Mouse (Mus musculus) cerebellum, adult 9-11 months (tissue): ENCODE data around the gene B3galt2.
A peak's percentile ranks its signal among the peaks of the same experiment; 100 is the strongest.
"Not testable (repeated sequence)": the region's sequence is repeated elsewhere in the genome, so short reads cannot be mapped to it uniquely, and the experiment has no call there.

ENCODE experiments used
- DNase-seq: peaks from one replicate; pipeline ENCODE4 v3.0.0; 2022

B3galt2 gene

DNA sequence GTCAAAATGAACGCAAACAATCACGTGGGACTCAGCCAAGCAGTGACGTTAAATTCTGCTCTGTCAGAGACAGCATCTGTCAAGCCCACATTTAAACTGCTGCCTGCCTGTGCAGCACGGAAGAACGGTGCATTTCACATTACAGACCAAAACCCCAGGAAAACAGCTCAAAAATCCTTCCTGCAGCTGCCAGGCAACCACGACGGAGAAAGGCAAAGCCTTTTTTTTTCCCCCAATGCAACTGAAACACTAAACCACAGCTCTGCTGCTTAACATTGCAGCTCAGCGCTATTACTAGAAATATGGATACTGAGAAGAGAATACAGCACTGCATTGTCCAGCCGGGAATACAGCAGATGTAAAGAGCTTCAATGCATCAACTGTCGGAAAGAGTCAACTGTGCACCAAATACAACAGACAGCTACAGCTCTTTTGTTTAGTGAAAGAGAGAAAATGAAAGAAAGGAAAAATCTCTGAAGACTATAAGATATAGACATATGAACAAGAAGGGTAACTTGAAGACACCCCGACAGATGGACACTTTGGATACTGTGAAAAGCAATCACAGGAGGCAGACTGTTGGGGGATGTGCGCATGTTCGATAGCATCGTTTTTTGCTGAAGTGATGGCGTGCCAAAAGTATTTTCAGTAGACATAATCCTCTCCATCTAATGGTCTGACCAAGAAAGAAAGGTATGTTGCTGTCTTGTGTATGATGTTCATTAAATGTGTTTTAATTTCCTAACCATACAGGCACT lies at the start of gene B3galt2:
Gene B3galt2, plus strand, starts transcription at position 15 of the 758 bp plus-strand sequence.
- peak; percentile 27 for DNase-seq

DNA sequence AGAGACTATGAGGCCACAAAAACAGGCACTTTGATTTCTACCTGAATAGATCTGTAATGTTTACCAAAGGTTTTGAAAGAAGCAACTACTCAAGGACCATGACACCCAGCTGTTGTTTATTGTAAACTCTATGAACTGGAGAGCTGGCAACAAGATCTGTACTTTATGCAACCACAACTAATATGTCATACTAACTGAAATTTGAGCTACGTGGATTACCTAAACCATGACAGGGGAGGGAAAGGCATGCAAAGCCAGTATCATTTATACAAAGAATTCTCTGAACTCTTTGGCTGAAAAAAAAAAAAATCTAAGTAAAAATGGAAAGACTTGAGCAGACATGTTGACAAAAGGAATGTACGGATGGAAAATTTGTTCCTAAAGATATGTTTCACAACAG lies 43.6 kb upstream of the B3galt2 start:
- no peak for DNase-seq

DNA sequence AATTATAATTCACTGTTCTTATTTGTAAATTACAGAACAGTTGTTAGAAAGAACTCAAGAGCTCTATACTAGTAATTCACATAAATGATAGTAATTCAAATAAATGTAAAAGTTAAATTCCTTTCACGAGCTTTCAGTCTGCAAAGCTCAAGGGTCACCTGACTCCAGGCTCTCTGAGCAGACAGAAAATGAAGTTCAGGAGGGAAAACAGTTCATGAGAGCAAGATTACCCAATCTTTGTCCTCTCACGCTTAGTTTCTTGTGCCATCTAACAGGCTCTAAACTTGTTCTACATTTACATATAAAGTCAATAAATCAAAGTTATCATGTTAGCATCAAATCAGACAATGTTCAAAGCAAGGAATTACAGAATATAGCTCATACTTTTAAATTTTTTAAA lies 31.6 kb upstream of the B3galt2 start:
- no peak for DNase-seq

DNA sequence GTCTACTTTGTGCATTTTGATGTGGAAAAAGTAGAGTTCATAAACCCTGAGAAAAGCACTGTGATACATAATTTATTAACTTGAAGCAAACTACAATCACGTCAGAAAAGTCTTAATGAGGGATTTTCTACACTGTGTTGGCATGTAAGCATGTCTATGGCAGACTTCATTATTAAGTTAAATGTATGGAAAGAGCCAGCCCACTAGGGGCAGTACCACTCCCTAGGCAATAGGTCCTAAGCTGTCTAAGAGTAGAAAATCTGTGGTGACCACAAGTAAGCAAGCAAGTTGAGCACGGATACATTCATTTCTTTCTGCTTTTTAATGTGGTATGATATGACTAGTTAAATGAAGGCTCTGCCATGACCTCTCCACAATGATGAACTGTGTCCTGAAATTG lies 27.6 kb upstream of the B3galt2 start:
- no peak for DNase-seq

DNA sequence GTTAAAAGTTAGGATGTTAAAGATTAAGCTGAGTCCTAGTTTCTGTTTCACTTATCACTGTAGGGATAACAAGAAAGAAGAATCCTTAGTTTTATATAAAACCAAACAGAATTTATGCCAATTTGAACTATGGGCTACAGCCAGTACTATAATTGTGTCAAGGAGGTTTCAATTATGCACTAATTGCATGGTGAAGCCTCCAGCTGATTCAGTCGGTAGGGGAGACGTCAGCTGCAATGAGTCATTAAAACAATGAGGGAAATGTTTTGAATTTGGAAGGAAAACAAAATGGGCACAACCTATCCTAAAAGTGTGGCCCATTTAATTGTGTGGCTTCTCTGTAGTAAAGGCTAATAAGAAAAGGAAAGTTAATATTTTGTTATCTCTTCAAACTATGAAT lies 20.7 kb upstream of the B3galt2 start:
- DNase-seq, result no peak

DNA sequence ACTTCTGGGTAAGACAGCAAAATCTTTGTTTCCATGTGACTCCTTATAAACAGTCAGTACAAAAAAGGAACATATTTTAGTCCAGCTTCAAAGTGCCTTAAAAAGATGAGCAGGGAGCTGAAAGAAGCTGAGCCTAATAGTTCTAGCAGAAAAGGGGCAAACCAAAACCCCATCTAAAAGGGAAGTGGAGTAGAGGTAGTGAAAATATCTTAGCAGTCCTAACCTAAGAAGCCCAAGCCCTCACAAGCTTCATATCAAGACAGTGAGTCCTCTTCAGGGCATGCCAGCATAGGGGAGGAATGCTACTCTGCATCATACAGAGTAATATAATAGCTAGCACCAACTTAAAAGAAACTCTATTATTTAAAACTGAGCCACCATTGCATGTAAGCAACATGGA lies 18.5 kb upstream of the B3galt2 start:
- no peak for DNase-seq

DNA sequence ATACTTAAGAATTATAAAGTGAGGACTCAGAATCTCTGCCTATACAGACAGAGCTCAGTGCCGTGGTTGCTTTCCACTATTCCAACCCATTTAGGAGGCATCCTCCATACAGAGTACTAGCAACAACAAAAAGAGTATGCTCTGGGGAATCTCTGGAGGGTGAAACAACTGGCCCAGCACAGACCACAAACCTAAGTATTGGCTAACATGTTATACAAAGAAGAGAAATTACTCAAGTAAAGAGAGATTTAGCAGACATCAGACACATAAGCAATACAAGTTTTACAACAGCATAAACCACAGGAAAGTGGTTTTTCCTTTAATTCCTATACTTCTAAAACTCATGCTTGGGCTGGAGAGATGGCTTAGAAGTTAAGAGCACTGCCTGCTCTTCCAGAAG lies 17.8 kb upstream of the B3galt2 start:
- no peak for DNase-seq

DNA sequence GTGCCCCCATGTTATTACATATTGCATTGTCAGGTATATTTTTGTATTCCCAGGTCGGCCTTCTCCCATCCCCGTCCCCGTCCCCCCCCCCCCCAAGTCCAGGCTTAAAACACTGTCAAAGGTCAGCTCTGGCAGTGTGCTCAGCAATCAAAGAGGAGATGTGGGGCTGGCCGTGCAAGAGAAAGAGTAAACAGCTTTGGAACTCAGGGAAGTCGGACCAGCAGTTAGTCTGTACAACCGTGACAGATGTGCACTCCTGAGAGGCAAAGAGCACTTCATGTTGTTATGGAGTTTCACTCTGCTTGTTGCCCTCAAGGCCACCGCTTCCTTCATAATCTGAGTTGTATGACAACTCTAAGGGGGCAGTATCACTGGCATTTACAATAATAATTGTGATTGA lies 9.1 kb upstream of the B3galt2 start:
- DNase-seq, result no peak

DNA sequence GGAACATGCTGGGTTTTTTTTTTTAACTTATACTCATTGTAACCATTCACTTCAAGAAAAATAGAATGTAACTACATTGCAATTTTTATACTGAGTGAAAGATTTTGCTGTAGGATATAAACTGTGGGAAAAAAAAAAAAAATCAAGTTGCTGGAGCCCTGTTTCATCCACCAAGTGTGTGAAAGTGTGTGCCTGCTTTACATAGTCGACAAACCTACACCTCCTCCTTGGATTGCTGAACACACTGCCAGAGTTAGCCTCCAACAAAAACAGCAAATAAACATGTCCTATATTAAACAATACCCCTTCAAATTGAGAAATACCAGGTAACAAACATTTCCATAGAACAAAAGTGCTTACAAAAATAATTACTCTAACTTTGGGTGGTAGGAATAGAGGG lies 8.1 kb upstream of the B3galt2 start:
- DNase-seq, result no peak

DNA sequence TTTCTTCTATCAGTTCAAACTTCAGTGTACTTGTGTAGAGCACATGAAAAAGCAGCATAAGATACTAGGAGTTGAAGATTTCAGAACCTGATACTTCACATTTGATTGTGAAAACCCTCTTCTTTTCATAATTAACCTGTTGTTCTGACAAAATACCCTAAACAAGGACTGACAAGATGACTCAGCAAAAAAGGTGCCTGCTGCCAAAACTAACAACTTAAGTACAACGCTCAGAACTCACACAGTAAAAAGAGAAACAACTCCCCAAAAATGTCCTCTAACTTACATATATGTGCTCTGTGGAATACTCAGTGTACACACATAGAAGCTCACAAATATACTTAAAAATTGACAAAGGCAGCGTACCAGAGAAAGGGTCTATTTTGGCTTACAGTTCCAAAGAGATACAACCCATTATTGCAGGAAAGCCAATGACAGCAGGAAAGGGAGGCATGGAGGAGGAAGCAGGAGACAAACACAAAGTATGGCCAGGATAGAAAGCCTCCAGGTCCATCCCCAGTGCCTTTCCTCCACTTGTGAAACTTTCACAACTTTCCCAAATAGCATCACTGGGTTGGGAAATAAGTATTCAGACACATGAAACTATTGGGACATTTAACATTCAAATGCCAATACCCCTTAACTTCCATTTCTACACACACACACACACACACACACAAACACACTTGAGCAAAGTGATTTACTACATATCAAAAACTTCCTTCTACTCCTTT lies 7.4 kb upstream of the B3galt2 start:
- no peak for DNase-seq

DNA sequence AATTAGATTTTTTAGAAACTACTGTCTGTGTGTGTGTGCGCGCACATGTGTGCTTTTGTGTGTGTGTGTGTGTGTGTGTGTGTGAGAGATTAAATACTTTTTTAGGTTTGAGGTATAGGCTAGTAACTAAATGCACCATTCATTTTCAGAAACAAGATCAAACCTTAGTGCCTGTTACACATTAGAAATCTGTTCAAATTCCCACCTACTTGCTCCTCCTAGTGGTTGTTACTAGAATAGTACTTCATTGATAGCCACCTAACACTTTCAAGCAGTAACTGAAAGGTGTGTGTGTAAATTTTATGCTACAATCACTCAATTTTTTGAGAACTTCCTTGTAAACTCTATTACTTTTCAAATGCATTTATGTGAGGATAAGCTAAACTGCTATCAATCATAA lies 3.8 kb downstream of the B3galt2 start:
- no peak for DNase-seq

DNA sequence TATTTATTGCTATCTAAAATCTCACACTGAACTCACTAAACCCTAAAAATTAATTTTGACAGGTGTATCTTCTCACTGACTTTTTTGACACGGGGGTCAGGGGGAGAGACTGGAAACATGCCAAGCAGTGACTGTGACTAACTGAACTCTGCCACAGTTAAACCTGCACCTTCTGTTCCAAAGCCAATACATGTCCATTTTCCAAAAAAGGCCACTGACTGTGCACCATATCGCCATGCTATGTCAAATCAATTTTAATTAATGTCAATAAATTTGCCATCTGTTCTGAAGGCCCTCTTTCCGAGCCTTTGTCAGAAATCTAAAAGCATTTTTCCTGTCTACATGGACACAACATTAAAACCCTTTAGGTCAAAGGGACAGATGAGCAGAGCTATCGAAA lies 4.9 kb downstream of the B3galt2 start:
- peak; percentile 23 for DNase-seq

DNA sequence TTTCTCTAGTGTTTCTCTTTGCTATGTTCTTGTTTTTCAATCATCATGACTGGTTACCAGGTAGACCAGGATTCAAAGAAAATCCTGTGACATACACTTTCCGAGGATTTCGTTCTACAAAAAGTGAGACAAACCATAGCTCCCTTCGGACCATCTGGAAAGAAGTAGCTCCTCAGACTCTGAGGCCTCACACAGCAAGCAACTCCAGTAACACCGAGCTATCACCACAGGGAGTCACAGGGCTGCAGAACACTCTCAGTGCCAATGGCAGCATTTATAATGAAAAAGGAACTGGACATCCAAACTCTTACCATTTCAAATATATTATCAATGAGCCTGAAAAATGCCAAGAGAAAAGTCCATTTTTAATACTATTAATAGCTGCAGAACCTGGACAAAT lies 5.8 kb downstream of the B3galt2 start:
- peak; percentile 7 for DNase-seq

DNA sequence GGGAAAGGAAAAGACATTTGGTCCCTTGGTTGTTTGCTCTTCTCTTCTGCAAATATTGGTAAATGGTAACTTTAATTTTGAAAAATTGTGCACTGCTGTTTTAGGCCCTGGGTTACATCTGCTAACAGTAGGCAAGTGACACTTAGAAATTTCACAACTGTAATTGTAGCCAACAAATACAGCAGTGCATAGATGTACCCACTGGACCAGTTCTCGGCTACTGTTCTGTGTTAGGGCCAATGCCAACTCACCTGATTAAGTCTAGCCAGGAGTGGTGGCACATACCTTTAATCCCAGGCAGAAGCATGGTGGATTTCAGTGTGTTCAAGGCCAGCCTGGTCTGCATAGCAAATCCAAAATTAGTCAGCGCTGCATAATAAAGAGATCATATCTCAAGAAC lies 9.9 kb downstream of the B3galt2 start:
- DNase-seq, result no peak

DNA sequence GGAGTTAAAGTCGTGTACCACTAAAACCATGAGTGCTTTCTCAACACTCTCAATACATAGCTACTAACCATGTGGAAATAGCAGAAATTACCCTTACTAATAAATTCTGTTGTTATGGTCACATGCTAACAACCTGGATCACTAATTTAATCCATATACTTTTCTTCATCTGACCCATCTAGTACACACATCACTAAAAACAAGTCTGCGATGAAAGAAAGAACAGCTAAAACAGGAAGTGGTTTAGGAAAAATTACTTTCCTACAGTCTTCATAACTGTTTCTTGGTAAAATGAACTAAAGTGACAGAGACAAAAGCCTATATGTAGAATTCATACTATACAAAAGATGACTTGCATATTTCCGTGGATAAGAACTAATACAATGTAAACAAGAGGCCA lies 13.2 kb downstream of the B3galt2 start:
- DNase-seq, result no peak

DNA sequence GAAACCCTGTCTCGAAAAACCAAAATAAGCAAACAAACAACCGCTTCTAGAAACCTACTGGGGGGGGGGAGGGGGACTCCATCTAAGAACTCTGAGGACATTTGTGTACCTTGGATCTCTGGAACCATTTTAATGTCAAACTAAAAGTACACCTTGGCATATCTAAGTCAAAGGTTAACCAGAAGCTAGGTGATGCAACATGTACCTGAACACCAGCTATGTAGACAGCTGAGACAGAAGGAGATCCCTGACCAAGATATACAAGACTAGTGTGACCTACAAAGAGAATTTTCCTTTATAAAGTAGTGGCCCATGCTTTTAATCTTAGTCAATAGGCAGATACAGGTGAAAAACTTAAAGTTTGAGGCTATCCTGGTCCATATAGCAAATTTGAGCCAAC lies 22.7 kb downstream of the B3galt2 start:
- DNase-seq, result no peak

DNA sequence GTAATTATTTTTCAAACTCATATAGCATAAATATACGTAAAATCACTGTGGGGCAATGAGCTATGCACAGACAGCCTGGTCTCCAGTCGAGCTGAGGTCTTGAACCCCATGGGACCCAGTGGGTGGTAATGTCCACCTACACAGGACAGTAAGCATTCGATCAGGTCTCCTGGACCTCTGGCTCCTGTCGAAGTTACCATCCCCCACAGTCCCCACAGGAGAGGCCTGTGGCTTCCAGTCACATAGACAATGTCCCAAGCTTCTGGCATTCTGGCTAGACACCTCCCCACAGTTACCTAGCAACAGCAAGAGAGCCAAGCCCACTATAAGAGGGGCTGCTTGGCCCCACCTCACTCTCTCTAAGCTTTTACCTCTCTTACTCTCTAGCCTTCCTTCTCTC lies 24.3 kb downstream of the B3galt2 start:
- DNase-seq, result not testable (repeated sequence)

DNA sequence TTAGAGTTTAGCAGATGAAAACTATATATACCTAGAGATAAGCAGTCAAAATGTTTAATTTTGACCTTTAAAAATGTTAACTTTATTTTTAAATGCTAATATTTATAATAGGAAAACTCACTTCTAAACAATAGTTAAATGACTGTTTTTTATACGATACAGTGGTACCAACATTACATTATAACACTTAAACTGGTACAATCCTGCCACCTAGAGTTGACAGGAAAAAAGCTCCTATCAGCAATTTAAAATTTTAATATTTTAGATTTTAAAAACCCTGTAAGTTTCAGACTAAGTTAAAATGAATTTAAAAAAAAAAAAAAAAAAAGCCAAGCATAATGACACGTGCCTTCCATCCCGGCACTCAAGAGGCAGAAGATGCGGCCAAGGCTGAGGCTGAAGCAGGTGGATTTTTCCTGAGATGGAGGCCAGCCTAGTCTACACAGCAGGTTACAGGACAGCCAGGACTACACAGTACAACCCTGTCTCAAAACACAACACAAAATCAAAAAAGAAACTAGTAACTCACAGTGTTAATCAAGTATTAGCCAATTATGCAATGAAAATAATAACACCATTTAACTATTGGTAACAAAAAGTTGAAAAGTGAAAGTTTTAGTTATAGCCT lies 35.4 kb downstream of the B3galt2 start:
- no peak for DNase-seq

DNA sequence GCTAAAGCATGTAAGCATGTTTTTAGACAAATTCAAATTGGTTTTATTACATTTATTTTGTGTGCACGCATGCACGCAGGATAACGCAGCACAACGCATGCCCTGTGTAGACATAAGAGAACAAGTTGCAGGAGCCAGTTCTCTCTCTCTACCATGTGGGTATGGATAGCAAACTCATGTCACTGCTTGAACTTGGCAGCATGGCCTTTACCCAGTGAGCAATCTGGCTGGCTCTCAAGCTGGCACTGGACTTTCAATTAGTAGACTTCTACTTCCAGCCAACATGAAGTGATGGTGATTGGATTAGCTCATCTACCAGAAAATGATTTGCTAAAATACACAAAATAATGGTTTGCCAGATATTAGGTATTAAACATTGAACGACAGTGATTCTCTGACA lies 40.6 kb downstream of the B3galt2 start:
- DNase-seq, result peak; percentile 87

DNA sequence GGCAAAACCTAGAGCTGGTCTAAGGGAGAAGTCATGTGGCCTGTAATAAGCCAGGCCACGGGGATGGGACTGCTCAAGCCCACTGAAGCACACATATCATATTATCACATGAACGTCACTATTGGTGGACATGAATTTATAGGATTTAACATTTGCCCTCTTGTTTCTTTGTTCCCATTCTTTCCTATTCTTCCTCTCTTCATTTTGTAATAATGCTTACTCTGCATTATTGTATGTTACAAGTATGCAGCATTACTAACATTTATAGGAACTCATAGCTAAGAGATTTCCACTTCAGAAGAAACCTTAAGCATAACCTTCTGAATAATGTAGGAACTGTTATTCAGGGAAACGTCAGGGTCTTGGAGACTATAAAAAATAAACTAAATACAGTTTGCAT lies 44.4 kb downstream of the B3galt2 start:
- DNase-seq, result no peak

DNA sequence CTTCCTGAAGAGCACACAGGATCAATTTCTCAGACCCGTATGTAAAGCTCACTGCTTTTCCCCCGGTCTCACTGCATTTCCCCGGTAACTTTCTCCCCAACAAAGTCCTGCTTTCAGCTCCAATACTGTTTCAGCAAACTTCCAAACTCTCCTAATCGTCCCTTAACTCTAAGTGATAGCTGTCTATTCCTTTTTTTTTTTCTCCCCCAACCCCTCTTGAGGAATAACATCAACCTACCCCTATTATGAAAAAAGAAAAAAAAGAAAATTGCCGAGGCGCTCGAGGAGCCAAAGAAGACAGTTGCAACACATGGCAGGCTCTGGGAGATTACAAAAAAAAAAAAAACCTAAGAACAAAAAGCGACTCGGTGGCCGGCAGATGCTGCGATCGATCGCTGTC lies 61.3 kb downstream of the B3galt2 start:
- DNase-seq, result no peak

DNA sequence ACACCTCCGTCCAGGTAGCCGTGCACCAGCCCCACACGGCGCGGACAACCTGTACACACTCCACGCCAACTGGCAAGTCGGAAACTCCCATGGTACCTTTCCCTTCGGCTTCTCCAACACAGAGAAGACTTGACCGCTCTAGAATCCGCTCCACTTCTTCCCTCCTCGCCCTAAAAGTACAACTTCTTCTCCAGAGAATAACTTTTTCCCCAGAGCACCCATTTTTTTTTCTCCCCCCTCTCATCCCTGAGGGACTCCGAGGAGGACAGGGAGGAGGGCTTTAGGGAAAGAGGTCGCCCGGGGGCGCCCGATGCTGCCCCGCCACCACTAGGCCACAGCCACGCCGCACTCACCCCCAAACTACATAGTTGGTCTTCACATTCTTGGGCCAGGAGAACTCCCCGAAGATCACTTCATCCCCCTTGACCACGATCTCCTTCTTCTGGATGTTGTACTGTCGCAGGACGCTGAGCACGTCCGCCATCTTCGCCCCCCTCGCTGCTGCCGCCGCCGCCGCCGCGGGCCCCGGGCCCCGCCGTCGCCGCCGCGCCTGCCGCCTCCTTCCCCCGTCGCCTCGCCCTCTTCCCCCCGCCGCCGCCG lies 61.8 kb downstream of the B3galt2 start:
- no peak for DNase-seq

DNA sequence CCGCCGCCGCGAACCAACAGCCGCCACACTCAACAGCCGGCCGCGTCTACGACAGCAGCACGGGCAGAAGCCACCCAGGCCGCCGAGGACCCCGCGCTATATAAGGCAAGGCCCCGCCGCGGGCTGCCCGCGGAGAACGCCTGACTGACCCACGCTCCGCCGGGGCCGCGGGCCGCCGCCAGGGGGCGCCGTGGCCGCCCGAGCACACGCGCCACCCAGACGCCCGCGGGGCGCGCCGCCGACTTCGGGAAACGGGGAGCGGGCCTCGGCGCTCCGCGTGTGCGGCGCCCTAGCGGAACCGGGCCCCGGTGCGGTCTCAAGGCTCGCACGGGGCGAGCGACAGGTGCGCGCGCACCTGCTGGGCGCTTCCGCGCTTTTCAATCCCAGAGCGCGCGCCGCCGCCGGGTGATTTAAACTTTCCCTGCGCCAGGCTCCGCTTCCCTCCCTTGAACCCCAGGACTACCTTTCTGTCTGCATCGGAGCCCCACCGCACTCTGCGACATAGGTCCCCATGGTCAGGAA lies 62.3 kb downstream of the B3galt2 start, which contains the start of gene Cdc73:
Gene Cdc73, minus strand, starts transcription at position 153 of the 522 bp plus-strand sequence.
- DNase-seq, result peak; percentile 92
